Mouse (Mus musculus) stomach, embryonic 14.5 days (tissue): ENCODE measurements around the gene Max. TPM values are rescaled to one million over a fixed set of nuclear protein-coding genes. Genes with fewer than 3 reads are reported as not detected.

Source experiments
- ATAC-seq: fragments of 200-750 bp; cut with Nextera tagmentation; 2 replicates; pipeline ENCODE4 v1.8.0; 2017; ENCODE audit warnings: low read depth, moderate TSS enrichment; ENCODE audit not compliant: insufficient number of reproducible peaks, insufficient read depth, low FRiP score
- H3K27ac ChIP-seq: fragments of 300-500 bp; sonication (generic); 2 replicates; pipeline ENCODE4 v1.5.1; 2014; ENCODE audit warnings: mild to moderate bottlenecking, low read length, moderate library complexity, mixed read lengths
- H3K27me3 ChIP-seq: fragments of 300-500 bp; sonication (generic); 2 replicates; pipeline ENCODE4 v1.6.1; 2014; ENCODE audit warnings: low read length, control low read depth, mixed read lengths; ENCODE audit not compliant: control insufficient read depth, insufficient read depth
- H3K36me3 ChIP-seq: fragments of 300-500 bp; sonication (generic); 2 replicates; pipeline ENCODE4 v1.6.1; 2014; ENCODE audit warnings: mild to moderate bottlenecking, control low read depth, low read length, moderate library complexity, mixed read lengths; ENCODE audit not compliant: control insufficient read depth, insufficient read depth
- H3K4me1 ChIP-seq: fragments of 300-500 bp; sonication (generic); 2 replicates; pipeline ENCODE4 v1.6.1; 2014; ENCODE audit warnings: low read length, control low read depth, mixed read lengths; ENCODE audit not compliant: control insufficient read depth, insufficient read depth
- H3K4me2 ChIP-seq: fragments of 300-500 bp; sonication (generic); replicated peaks from 2 replicates; pipeline ENCODE4 v1.6.1; 2014; ENCODE audit warnings: low read depth, low read length, control low read depth
- H3K4me3 ChIP-seq: fragments of 300-500 bp; sonication (generic); 2 replicates; pipeline ENCODE4 v1.5.1; 2014; ENCODE audit warnings: low read depth, low read length, control low read depth
- H3K9ac ChIP-seq: fragments of 300-500 bp; sonication (generic); replicated peaks from 2 replicates; pipeline ENCODE4 v1.6.1; 2014; ENCODE audit warnings: low read depth, mild to moderate bottlenecking, control low read depth, low read length, moderate library complexity, mixed read lengths
- H3K9me3 ChIP-seq: fragments of 300-500 bp; sonication (generic); 2 replicates; pipeline ENCODE4 v1.6.1; 2016; ENCODE audit warnings: low read depth, low read length, control low read depth; ENCODE audit not compliant: control insufficient read depth
- WGBS: fragments of 180-500 bp; shearing (Covaris S2); extraction: QIAGEN DNeasy Blood & Tissue Kit; methylation state at CpG from one replicate; pipeline ENCODE4 v1.1.7; 2014; 5-methylcytosine and 5-hydroxymethylcytosine counted together
- polyA plus RNA-seq: library from polyadenylated mRNA; unstranded; fragments of >200 nt; fragmentation: Nextera tagmentation; extraction: Ambion mirVana; gene quantifications from 2 replicates; pipeline ENCODE4 v1.2.1, GENCODE M21; 2014

Gene Max
- polyA plus RNA-seq, 1 experiment from 2014 or later, result 40.3 TPM

DNA sequence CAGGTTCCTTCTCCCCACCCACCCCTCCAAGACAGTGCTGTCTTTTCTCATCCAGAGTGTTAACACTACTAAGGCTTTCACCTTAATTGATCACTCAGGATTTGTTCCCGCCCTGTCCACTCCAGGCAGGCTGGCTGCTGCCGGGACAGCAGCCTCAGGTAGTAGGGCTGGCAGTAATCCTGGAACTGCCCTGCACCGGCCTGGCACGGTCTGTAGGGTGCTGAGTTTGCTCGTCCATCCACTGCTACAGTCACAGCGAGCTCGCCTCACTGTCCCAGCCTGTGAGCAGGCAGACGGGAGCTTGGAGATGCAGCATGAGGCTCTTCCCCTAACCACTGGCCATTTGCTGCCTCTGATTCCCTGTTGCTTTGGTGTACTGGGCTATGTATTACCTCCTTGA lies 41.0 kb downstream of the Max start:
- WGBS, result 86% methylated on average over 8 of the region's 8 CpGs
- no peak overlapping the region for H3K27ac ChIP-seq
- H3K4me2 ChIP-seq, result no peak overlapping the region
- H3K9me3 ChIP-seq, result no peaks in the 10 kb centered on the region
- H3K4me1 ChIP-seq, result no peaks in the 10 kb centered on the region
- no peak for ATAC-seq
- peaks cover 6% of the 10 kb centered on the region; the same call in 1 of the 2 replicates for H3K36me3 ChIP-seq
- no peak overlapping the region for H3K9ac ChIP-seq
- H3K4me3 ChIP-seq, result no peak overlapping the region
- H3K27me3 ChIP-seq, result no peaks in the 10 kb centered on the region

DNA sequence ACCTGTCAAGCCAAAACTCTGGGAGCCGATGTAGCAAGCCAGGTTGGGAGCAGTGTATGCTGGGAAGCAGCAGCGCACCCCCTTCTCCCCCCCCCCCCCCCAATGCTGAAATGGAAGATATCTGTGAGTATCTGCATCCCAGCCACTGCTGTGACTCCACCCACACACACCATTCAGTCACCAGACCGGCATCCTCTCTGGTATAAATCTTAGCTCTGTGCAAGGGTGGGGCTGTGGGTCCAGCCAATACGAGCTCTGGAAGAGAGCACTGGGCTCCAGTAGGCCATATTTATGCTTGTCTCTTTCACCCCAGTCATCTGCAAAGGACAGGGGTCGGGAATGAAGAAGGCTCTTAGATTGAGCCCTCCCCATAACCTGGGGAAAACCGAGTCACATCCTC lies 41.6 kb downstream of the Max start:
- Histone ChIP-seq H3K27ac (no peak overlapping the region), H3K27me3 (no peaks in the 10 kb centered on the region), H3K9me3 (no peaks in the 10 kb centered on the region), H3K4me2 (no peak overlapping the region), H3K9ac (no peak overlapping the region), H3K4me1 (no peaks in the 10 kb centered on the region), H3K36me3 (peaks cover 6% of the 10 kb centered on the region; the same call in 1 of the 2 replicates), H3K4me3 (no peak overlapping the region)
- 73% methylated on average over 6 of the region's 6 CpGs for WGBS
- no peak for ATAC-seq

DNA sequence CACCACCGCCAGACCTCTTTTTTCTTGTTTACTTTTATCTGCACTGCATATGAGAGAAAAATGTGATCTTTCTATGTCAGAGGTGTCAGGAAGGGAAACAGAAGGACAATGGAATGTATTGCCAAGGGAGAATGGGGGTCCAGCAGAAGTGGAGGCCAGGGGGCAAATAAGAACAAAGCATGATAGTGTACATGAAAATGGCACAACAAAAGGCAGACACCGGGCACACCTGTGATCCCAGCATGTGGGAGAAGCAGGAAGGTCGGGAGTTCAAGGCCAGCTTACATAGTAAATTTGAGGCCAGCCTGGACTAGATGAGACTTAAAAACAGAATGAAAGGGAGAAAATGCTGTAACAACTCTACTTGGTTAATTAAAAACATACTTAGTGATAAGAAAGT lies 43.1 kb downstream of the Max start:
- H3K27me3 ChIP-seq, result no peaks in the 10 kb centered on the region
- no peak overlapping the region for H3K9ac ChIP-seq
- ATAC-seq, result no peak
- no peaks in the 10 kb centered on the region for H3K4me1 ChIP-seq
- no peak overlapping the region for H3K4me2 ChIP-seq
- H3K4me3 ChIP-seq, result no peak overlapping the region
- peaks cover 9% of the 10 kb centered on the region; the same call in 1 of the 2 replicates for H3K36me3 ChIP-seq
- 63% methylated on average over 3 of the region's 3 CpGs for WGBS
- no peak overlapping the region for H3K27ac ChIP-seq
- no peaks in the 10 kb centered on the region for H3K9me3 ChIP-seq

DNA sequence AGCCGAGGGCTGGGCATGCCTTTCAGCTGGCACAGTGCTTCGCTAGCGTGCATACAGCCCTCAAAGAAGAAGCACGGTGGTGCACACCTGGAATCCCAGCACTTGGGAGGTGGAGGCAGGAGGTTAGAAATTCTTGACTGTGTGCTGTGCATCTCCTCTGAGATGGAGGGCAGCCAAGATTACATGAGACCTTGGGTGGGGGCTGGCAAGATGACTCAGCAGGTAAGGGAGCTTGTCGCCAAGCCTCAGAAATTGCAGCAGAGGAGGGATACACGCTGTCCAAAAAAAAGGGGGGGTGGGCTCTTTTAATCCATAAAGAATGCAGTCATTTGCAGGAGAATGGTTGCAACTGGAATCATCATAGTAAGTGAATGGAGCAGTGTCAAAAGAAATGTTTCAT lies 43.9 kb downstream of the Max start:
- Histone ChIP-seq H3K4me3 (no peak overlapping the region), H3K4me1 (no peaks in the 10 kb centered on the region), H3K27ac (no peak overlapping the region), H3K36me3 (peaks cover 9% of the 10 kb centered on the region; the same call in 1 of the 2 replicates), H3K27me3 (no peaks in the 10 kb centered on the region), H3K9me3 (no peaks in the 10 kb centered on the region), H3K4me2 (no peak overlapping the region), H3K9ac (no peak overlapping the region)
- ATAC-seq, result no peak
- WGBS, result 78% methylated on average over 6 of the region's 6 CpGs

DNA sequence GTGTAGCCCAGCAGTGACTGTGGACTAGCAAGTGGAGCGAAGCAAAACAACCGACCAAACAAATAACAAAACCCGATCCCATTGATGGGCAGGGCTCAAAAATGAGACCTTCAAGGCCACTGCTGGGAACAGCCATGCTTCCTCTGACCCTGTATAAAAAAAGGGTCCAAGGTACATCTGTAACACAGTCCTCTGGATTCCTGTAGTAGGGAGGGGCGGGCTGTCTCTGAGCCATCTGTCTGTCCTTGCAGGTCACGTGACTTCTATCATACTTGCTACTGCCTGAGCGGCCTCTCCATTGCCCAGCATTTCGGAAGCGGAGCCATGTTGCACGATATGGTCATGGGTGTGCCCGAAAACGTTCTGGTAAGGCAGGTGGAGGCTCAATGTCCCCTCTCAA lies 45.8 kb downstream of the Max start:
- Histone ChIP-seq H3K4me2 (no peak overlapping the region), H3K9ac (no peak overlapping the region), H3K9me3 (no peaks in the 10 kb centered on the region), H3K27me3 (no peaks in the 10 kb centered on the region), H3K4me3 (no peak overlapping the region), H3K36me3 (peaks cover 9% of the 10 kb centered on the region; the same call in 1 of the 2 replicates), H3K4me1 (no peaks in the 10 kb centered on the region), H3K27ac (no peak overlapping the region)
- 94% methylated on average over 11 of the region's 11 CpGs for WGBS
- ATAC-seq, result no peak

DNA sequence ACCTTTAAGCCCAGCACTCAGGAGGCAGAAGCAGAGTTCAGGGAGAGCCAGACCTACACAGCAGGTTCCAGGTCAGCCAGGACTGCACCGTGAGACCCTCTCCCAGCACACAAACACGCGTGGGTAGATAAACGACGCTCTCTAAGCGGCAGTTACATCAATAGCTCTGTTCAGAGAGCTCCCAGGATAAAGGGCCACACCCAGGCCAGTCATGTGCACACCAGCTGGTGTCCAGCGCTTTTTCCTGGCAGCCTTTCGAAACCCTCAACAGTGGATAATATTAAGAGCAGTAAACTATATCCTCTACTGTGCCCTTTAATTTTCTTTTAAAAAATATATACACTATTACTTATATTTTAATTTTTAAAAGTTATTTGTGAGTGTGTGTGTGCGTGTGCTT lies 49.8 kb downstream of the Max start:
- Histone ChIP-seq H3K4me2 (no peak overlapping the region), H3K9ac (no peak overlapping the region), H3K27ac (no peak overlapping the region), H3K36me3 (peaks cover 9% of the 10 kb centered on the region; the same call in 1 of the 2 replicates), H3K9me3 (no peaks in the 10 kb centered on the region), H3K27me3 (no peaks in the 10 kb centered on the region), H3K4me3 (no peak overlapping the region), H3K4me1 (no peaks in the 10 kb centered on the region)
- no peak for ATAC-seq
- WGBS, result 60% methylated on average over 9 of the region's 9 CpGs

DNA sequence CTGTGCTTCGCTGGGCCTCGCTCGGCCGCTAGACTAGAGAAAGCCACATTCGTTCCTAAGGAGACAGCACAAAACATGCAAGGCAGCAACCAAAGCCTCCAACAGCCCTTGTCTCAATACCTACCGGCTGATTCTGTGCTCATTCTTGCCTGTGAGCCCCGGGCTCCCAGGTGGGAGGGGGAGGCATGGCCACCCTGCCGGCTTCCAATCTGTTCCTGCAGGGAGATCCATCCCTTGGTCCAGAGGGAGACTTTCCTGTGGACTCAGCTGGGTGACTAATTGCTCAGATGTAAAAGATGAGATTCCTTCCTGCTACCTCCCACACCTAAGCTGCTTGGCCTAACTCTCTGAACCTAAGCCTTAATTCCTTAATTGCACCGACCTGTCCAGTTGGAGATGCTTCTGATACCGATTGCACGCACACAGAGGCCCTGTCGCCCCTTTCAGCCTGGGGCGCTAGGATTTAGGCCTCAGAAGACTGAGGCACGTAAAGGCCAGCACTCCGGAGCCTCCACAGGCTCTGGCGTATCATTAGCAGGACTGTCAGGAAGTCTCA lies 50.8 kb downstream of the Max start:
- no peak overlapping the region for H3K4me2 ChIP-seq
- H3K4me3 ChIP-seq, result no peak overlapping the region
- WGBS, result 83% methylated on average over 16 of the region's 16 CpGs
- peaks cover 6% of the 10 kb centered on the region; the same call in 1 of the 2 replicates for H3K36me3 ChIP-seq
- H3K27me3 ChIP-seq, result no peaks in the 10 kb centered on the region
- ATAC-seq, result no peak
- H3K9ac ChIP-seq, result no peak overlapping the region
- no peaks in the 10 kb centered on the region for H3K4me1 ChIP-seq
- no peak overlapping the region for H3K27ac ChIP-seq
- H3K9me3 ChIP-seq, result no peaks in the 10 kb centered on the region

DNA sequence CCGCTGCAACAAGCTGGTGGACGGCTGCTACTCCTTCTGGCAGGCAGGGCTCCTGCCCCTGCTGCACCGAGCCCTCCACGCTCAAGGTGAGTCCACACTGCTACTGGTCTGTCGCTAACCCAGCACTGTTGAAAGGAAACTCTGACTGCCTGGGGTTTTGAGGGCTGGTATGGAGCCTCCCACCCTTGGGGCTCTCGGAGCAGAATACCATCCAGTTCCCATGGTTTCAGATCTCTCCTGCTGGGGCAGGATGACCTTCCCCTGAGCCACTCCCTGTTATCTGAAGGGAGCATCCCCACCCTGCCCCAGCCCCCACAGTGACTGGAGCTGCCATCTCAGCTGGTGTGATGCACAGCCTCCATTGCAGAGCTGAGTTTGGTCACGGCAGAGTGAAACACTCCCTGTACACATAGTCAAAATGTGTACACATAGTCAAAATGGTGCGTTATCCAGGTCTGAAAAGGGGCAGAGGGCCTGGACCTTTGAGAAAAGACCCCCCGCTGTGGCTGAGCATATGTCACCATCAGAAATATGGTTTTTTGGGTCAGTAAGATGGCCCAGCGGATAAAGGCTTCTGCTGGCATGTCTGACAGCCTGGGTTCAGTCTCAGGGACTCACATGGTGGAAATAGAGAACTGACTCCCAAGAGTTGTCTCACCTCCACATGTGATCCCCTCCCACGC lies 51.6 kb downstream of the Max start:
- Histone ChIP-seq H3K4me3 (no peak overlapping the region), H3K9ac (no peak overlapping the region), H3K9me3 (no peaks in the 10 kb centered on the region), H3K27me3 (no peaks in the 10 kb centered on the region), H3K4me2 (no peak overlapping the region), H3K27ac (no peak overlapping the region), H3K4me1 (no peaks in the 10 kb centered on the region), H3K36me3 (peaks cover 3% of the 10 kb centered on the region; the same call in 1 of the 2 replicates)
- WGBS, result 81% methylated on average over 11 of the region's 11 CpGs
- peak; percentile 75; the same call in 1 of the 2 replicates for ATAC-seq
